Mouse (Mus musculus) bone marrow macrophage, adult 2 months (primary cell): ENCODE results near the gene Galc. TPM values are rescaled to one million over a fixed set of nuclear protein-coding genes. Genes with fewer than 3 reads are reported as not detected.
A peak's percentile ranks its signal among the peaks of the same experiment; 100 is the strongest.

Experiments
- H3K27ac ChIP-seq: 2 replicates; pipeline ENCODE4 v1.5.1; 2012; ENCODE audit warnings: low read depth, low read length; ENCODE audit not compliant: insufficient read depth
- H3K4me1 ChIP-seq: 2 replicates; pipeline ENCODE4 v1.6.1; 2012; ENCODE audit warnings: low read length; ENCODE audit not compliant: control insufficient read depth, insufficient read depth
- H3K4me3 ChIP-seq: 2 replicates; pipeline ENCODE4 v1.5.1; 2012; ENCODE audit warnings: mild to moderate bottlenecking, low read length, moderate library complexity; ENCODE audit not compliant: insufficient read depth
- CTCF ChIP-seq: IDR thresholded peaks from 2 replicates; pipeline ENCODE4 v1.5.1; 2012; ENCODE audit warnings: low read depth, mild to moderate bottlenecking, low read length, moderate library complexity
- POLR2A ChIP-seq: IDR thresholded peaks from 2 replicates; pipeline ENCODE4 v1.6.1; 2012; ENCODE audit warnings: mild to moderate bottlenecking, low read depth, low read length, borderline replicate concordance
- polyA plus RNA-seq: library from polyadenylated mRNA; stranded (reverse); fragments of >200 nt; gene quantifications from 2 replicates; pipeline ENCODE4 v1.2.4, GENCODE M21; 2012; ENCODE audit not compliant: missing spikeins, insufficient read depth, insufficient read length

Gene Galc
- polyA plus RNA-seq, result 87.4 and 99.3 TPM in 2 replicates

- H3K4me3 ChIP-seq, result peak within 1 kb of the TSS; percentile 93
- peaks cover 45% of the 10 kb centered on the region for H3K4me1 ChIP-seq
- TF ChIP-seq CTCF (no peak), POLR2A (no peak)
- peak within 1 kb of the TSS; percentile 96 for H3K27ac ChIP-seq
Observed at GRCm38 (mm10) chr12:98258845-98259517, at the start of gene Galc. TSS of gene Galc (minus strand) at chr12:98259459.

GRCm38 (mm10) chr12:98307179-98307915, 48.1 kb upstream of the Galc start:
- TF ChIP-seq CTCF (no peak), POLR2A (no peak)
- H3K4me3 ChIP-seq, result no peak overlapping the region
- H3K4me1 ChIP-seq, result peaks cover 9% of the 10 kb centered on the region
- no peak overlapping the region for H3K27ac ChIP-seq

DNA sequence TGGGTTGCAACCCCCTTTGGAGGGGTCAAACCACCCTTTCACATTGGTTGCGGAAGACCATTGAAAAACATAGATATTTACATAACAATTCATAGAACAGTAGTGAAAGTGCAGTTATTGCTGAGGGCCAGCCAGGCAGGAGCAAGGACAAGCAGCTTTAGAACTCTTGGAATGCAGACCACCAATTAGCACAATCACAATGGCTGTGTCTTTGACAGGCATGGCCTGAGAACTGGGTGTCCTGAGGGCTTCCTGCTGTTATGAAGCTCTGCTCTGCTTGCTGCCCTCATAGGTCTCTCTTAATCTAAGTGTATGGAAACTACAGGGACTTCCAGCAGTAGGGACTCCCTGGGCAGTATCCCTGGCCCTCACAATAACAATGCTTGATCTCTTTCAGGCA, 43.8 kb upstream of the Galc start:
- no peak overlapping the region for H3K4me3 ChIP-seq
- H3K4me1 ChIP-seq, result no peaks in the 10 kb centered on the region
- TF ChIP-seq CTCF (no peak), POLR2A (no peak)
- no peak overlapping the region for H3K27ac ChIP-seq

DNA sequence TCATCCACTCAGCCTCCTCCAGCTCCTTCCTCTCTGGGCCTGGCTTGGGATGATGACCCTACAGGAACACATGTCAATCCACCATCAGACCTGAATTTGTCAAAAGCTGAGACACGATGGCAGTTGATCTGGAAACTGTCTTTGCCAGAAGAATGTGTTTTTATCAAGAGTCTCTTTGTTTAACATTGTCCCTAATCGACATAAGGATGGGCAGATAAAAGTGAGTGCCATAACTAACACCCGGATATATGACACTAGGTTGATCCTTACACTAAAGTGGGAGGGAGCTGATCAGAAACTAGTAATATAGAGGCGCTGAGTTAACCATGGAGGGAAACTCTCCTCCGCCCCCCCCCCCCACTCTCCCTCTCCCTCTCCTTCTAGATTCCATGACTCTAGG, 42.7 kb upstream of the Galc start:
- Histone ChIP-seq H3K4me1 (no peaks in the 10 kb centered on the region), H3K27ac (no peak overlapping the region), H3K4me3 (no peak overlapping the region)
- TF ChIP-seq POLR2A (no peak), CTCF (no peak)

DNA sequence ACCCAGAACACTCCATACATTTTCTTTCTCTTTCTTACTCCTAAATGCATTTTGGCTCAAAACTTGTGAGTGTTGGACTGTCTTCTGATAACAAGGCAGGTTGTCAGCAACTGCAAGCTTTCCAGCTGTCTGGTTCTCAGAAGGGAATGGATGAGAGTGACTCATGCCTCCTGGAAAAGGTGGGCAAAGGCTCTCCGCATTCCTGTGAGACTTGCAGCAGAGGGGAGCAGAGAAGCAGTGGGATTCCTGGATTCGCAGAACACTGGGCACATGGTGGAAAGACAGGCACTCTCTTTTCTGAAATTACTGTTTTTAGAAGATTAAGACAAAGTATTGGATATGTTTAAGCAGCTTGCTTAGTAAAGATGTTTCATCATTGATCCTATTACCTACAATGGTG, 35.0 kb upstream of the Galc start:
- Histone ChIP-seq H3K4me1 (peaks cover 22% of the 10 kb centered on the region), H3K4me3 (no peak overlapping the region), H3K27ac (no peak overlapping the region)
- no peak for TF ChIP-seq CTCF

GRCm38 (mm10) chr12:98292278-98292677, 33.0 kb upstream of the Galc start:
- TF ChIP-seq POLR2A, result no peak
- TF ChIP-seq CTCF, result no peak
- H3K4me1 ChIP-seq, result peaks cover 27% of the 10 kb centered on the region
- peak overlapping the region; percentile 35 for H3K27ac ChIP-seq
- no peak overlapping the region for H3K4me3 ChIP-seq

GRCm38 (mm10) chr12:98290475-98290874, 31.2 kb upstream of the Galc start:
- Histone ChIP-seq H3K4me1 (peaks cover 27% of the 10 kb centered on the region), H3K4me3 (no peak overlapping the region), H3K27ac (peak overlapping the region; percentile 96)
- TF ChIP-seq CTCF, result no peak
- TF ChIP-seq POLR2A, result no peak

GRCm38 (mm10) chr12:98284477-98284876, 25.2 kb upstream of the Galc start:
- no peak overlapping the region for H3K4me3 ChIP-seq
- H3K27ac ChIP-seq, result peak overlapping the region; percentile 31
- no peak for TF ChIP-seq CTCF
- peaks cover 31% of the 10 kb centered on the region for H3K4me1 ChIP-seq

DNA sequence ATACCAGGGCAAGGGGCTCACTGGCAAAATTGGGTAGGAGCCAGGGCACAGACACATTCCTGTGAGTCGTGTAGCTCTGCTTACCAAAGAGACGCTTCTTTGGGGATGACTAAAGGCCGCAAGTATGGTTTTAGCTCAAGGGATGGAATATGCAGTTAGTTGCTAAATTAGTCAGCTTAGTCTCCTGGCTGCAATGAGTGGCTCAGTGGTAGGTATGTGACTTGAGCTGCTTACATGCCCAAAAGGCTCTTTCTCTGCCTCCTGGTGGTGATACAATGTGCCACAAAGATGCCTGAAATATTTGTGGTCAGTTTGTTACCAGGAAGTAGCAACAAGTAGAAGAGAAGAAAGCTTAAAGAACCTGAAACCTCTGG, 24.2 kb upstream of the Galc start:
- TF ChIP-seq POLR2A (no peak), CTCF (no peak)
- peak overlapping the region; percentile 100 for H3K27ac ChIP-seq
- H3K4me1 ChIP-seq, result peaks cover 31% of the 10 kb centered on the region
- peak overlapping the region; percentile 49 for H3K4me3 ChIP-seq

GRCm38 (mm10) chr12:98282776-98283486, 23.7 kb upstream of the Galc start:
- H3K4me1 ChIP-seq, result peaks cover 34% of the 10 kb centered on the region
- peak overlapping the region; percentile 49 for H3K4me3 ChIP-seq
- peak overlapping the region; percentile 100 for H3K27ac ChIP-seq
- TF ChIP-seq CTCF (no peak), POLR2A (no peak)
